Mouse (Mus musculus) cerebellum, adult 2 months (tissue): ENCODE data around the gene Cers1.

Experiments
- CTCF ChIP-seq: fragments of 200-500 bp; IDR thresholded peaks from 2 replicates; pipeline ENCODE4 v1.5.1; 2011; ENCODE audit warnings: low read depth, mild to moderate bottlenecking, control low read depth, low read length, moderate library complexity, borderline replicate concordance; ENCODE audit not compliant: insufficient read depth
- POLR2A ChIP-seq: fragments of 200-500 bp; IDR thresholded peaks from 2 replicates; pipeline ENCODE4 v1.6.1; 2011; ENCODE audit warnings: low read length, control low read depth, borderline replicate concordance; ENCODE audit not compliant: insufficient read depth

DNA sequence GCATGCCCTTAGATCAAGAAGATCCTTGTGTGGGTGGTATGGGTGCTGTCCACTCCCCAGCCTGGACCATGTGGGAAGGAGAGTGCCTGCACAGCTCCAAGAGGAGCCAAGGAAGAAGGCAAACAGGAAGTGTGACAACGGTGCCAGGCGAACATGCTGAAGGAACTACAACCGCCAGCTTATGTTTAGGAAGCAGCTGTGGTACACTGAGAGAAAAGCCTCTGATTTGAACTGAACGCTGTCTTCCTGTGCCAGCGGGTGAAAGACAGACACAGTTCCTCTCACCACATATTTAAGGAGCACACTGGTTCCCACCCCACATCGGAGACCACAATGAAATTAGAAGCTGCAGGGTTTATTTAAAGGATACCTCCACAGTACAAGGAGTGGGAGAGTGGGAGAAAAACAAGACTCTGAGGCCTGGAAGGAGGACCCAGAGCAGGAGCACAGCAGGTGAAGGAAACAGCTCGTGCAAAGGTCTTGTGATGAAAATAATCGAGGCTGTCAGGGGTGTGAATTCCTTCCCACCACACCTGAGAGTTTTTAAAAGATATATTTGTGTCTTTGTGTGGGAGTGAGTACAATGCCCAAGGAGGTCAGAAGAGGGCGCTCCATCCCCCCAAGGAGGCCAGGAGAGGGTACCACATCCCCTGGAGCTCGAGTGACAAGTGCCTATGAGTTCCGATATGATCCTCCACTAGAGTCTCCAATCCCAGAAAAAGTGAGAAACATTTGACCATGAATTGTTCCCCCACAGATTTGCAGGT is 46.6 kb upstream of the Cers1 start:
- TF ChIP-seq POLR2A (no peak), CTCF (peak; percentile 30; the same call in 1 of the 2 replicates)
